Mouse (Mus musculus) ES-E14 (cell line): ENCODE measurements around the gene Slc24a2. TPM values are rescaled to one million over a fixed set of nuclear protein-coding genes. Genes with fewer than 3 reads are reported as not detected.

Experiments
- DNase-seq: peaks from one replicate; pipeline ENCODE4 v3.0.0-alpha.2; 2013; ENCODE audit warnings: low read depth, low spot score
- H3K27ac ChIP-seq: 2 replicates; pipeline ENCODE4 v1.5.1; 2012; ENCODE audit warnings: low read depth, mild to moderate bottlenecking, low read length, moderate library complexity, mixed read lengths; ENCODE audit not compliant: poor library complexity, insufficient read depth, severe bottlenecking
- H3K36me3 ChIP-seq: 2 replicates; pipeline ENCODE4 v1.6.1; 2012; ENCODE audit warnings: mild to moderate bottlenecking, low read length, moderate library complexity, mixed read lengths; ENCODE audit not compliant: control insufficient read depth, poor library complexity, insufficient read depth, severe bottlenecking
- H3K4me1 ChIP-seq, 2 experiments: fragments of 150-350 bp in 1 of 2; sonication (generic) in 1 of 2; 2 replicates each; pipeline ENCODE4 v1.6.1; 2012; ENCODE audit warnings: low read length in 2 of 2, mild to moderate bottlenecking in 1 of 2, mixed read lengths in 1 of 2; ENCODE audit not compliant: control insufficient read depth in 2 of 2, insufficient read depth in 2 of 2, poor library complexity in 1 of 2
- H3K4me3 ChIP-seq, 2 experiments: fragments of 150-350 bp in 1 of 2; sonication (generic) in 1 of 2; 2 replicates each; pipeline ENCODE4 v1.5.1; 2012; ENCODE audit warnings: low read length in 2 of 2, low read depth in 1 of 2, mild to moderate bottlenecking in 1 of 2, mixed read lengths in 1 of 2; ENCODE audit not compliant: insufficient read depth in 1 of 2, poor library complexity in 1 of 2, severe bottlenecking in 1 of 2
- H3K9ac ChIP-seq: 2 replicates; pipeline ENCODE4 v1.6.1; 2012; ENCODE audit warnings: low read depth, mild to moderate bottlenecking, low read length, mixed read lengths; ENCODE audit not compliant: poor library complexity, insufficient read depth, severe bottlenecking
- H3K9me3 ChIP-seq: fragments of 150-350 bp; sonication (generic); 2 replicates; pipeline ENCODE4 v1.6.1; 2012; ENCODE audit warnings: low read depth, mild to moderate bottlenecking, low read length; ENCODE audit not compliant: control insufficient read depth, insufficient read depth
- CHD2 ChIP-seq: IDR thresholded peaks from 2 replicates; pipeline ENCODE4 v1.6.1; 2014; ENCODE audit warnings: mild to moderate bottlenecking, low read depth, low read length, inconsistent platforms
- HCFC1 ChIP-seq: IDR thresholded peaks from 2 replicates; pipeline ENCODE4 v1.6.1; 2012; ENCODE audit warnings: low read length, inconsistent platforms, borderline replicate concordance; ENCODE audit not compliant: insufficient read depth
- MAFK ChIP-seq: IDR thresholded peaks from 2 replicates; pipeline ENCODE4 v1.6.1; 2014; ENCODE audit warnings: mild to moderate bottlenecking, low read depth, low read length, inconsistent platforms; ENCODE audit not compliant: insufficient read depth
- ZC3H11A ChIP-seq: IDR thresholded peaks from 2 replicates; pipeline ENCODE4 v1.6.1; 2012; ENCODE audit warnings: low read depth, mild to moderate bottlenecking, inconsistent platforms, low read length, borderline replicate concordance
- ZNF384 ChIP-seq: IDR thresholded peaks from 2 replicates; pipeline ENCODE4 v1.6.1; 2012; ENCODE audit warnings: low read depth, low read length, inconsistent platforms
- in situ Hi-C, 2 experiments: fragments of 600-800 bp; cut with MboI; formaldehyde crosslinking; loops; one replicate each; pipeline ENCODE4 v1.15.1; 2025; ENCODE audit warnings: low sequenced_read_pairs in 2 of 2, inconsistent platforms in 1 of 2; ENCODE audit not compliant: unreplicated experiment in 2 of 2
- total RNA-seq: library from RNA; depleted of rRNA; stranded (reverse); fragments of 300-350 nt; gene quantifications from 2 replicates; pipeline ENCODE4 v1.2.3, GENCODE M21; 2012

Gene Slc24a2
- total RNA-seq, 1 experiment: 0.13 TPM

- in situ Hi-C loops: no loop called here
- TF ChIP-seq CHD2: no peak
- H3K4me3 ChIP-seq: peak overlapping the region; percentile 71 to 73
- no peaks in the 10 kb centered on the region for H3K9me3 ChIP-seq
- no peak overlapping the region for H3K27ac ChIP-seq
- no peaks in the 10 kb centered on the region for H3K4me1 ChIP-seq
- DNase-seq: no peak
- H3K36me3 ChIP-seq: no peaks in the 10 kb centered on the region
- no peak overlapping the region for H3K9ac ChIP-seq
Measured at GRCm38 (mm10) chr4:87229224-87229959, 885 bp downstream of the Slc24a2 start.

DNA sequence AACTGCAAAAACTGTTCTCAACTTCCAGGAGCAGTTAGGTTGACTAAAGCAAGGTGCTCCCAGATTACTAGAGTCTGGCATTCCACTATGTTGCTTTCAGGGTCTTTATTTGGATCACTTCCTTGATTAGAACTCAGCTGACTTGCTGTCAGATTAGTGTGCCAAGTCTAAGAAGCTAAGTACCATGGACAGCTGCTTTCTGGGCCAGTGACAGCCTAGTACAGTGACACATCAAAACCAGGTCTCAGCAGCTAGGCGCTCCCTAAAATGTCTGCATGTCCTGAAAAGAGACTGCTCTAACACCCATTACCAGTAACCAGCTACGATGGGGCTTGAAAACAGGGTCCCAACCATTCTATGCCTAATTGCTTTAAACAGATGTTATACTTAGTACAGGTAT is 8.7 kb downstream of the Slc24a2 start:
- no peaks in the 10 kb centered on the region for H3K4me1 ChIP-seq

GRCm38 (mm10) chr4:87218196-87218595 is 12.1 kb downstream of the Slc24a2 start:
- Histone ChIP-seq H3K36me3 (no peaks in the 10 kb centered on the region), H3K9ac (no peak overlapping the region), H3K4me3 (no peak overlapping the region), H3K27ac (no peak overlapping the region), H3K4me1 (no peaks in the 10 kb centered on the region), H3K9me3 (no peaks in the 10 kb centered on the region)
- TF ChIP-seq HCFC1 (no peak), ZC3H11A (no peak), MAFK (no peak), CHD2 (no peak), ZNF384 (no peak)
- in situ Hi-C loops: no loop called here
- no peak for DNase-seq

More for the DNA sequence above, 8.7 kb downstream of the Slc24a2 start:
- Histone ChIP-seq H3K4me3 (no peak overlapping the region), H3K9ac (no peak overlapping the region), H3K27ac (no peak overlapping the region), H3K9me3 (no peaks in the 10 kb centered on the region), H3K36me3 (no peaks in the 10 kb centered on the region)
- in situ Hi-C loops: no loop called here
- peak; percentile 38 for DNase-seq
- TF ChIP-seq HCFC1: no peak
- peak; percentile 63; the same call in 1 of the 2 replicates for TF ChIP-seq MAFK

- Histone ChIP-seq H3K9me3 (no peaks in the 10 kb centered on the region), H3K4me3 (no peak overlapping the region), H3K36me3 (no peaks in the 10 kb centered on the region), H3K9ac (no peak overlapping the region), H3K4me1 (no peaks in the 10 kb centered on the region), H3K27ac (no peak overlapping the region)
- no peak for TF ChIP-seq HCFC1
- in situ Hi-C loops: no loop called here
- DNase-seq: no peak
Measured at GRCm38 (mm10) chr4:87211344-87211978, 18.8 kb downstream of the Slc24a2 start.

- H3K9me3 ChIP-seq: no peaks in the 10 kb centered on the region
- DNase-seq: no peak
- H3K36me3 ChIP-seq: no peaks in the 10 kb centered on the region
- H3K4me3 ChIP-seq: no peak overlapping the region
- no peak for TF ChIP-seq ZC3H11A
- no peak for TF ChIP-seq CHD2
- TF ChIP-seq HCFC1: no peak
- TF ChIP-seq MAFK: no peak
- no peak overlapping the region for H3K27ac ChIP-seq
- no peaks in the 10 kb centered on the region for H3K4me1 ChIP-seq
- H3K9ac ChIP-seq: no peak overlapping the region
- in situ Hi-C loops: no loop called here
Measured at GRCm38 (mm10) chr4:87210533-87210932, 19.7 kb downstream of the Slc24a2 start.
